Mouse (Mus musculus): ENCODE results near the gene Mttp.
A peak's percentile ranks its signal among the peaks of the same experiment; 100 is the strongest.

Mttp gene

DNA sequence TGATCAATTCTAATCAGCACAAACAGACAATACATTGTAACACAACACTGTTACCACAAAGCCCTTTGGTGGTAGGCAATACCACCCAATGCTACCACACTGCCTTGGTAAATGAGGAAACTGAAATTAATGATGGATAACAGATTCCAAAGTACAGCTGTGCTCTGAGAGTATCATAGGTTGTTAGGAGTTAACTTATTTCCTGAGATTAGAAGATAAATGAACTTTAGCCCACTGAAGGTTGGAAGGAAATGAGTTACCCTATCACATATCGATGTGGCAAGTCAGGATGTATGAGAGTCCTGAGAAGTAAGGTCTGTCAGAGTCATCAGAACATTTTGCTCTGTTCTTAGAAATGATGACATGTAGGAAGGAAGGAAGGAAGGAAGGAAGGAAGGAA, 10.2 kb downstream of the Mttp start:
- no peak for DNase-seq (ENCODE audit: low spot score in 2 of 2)

DNA sequence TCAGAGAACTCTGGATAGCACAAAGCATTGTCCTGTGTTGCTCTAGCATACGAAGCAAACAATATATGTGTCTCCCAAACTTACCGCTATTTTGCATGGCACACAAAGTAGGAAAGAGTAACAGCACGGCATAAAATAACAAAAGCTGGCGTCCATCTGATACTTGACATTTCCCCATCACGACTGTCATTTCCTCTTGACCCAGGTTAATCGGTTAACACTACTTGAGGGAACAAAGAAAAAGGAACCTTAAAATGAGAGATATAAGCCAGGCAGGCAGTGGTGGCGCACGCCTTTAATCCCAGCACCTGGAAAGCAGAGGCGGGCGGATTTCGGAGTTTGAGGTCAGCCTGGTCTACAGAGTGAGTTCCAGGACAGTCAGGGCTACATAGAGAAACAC, 10.9 kb downstream of the Mttp start:
- DNase-seq (ENCODE audit: low spot score in 2 of 2), result no peak

DNA sequence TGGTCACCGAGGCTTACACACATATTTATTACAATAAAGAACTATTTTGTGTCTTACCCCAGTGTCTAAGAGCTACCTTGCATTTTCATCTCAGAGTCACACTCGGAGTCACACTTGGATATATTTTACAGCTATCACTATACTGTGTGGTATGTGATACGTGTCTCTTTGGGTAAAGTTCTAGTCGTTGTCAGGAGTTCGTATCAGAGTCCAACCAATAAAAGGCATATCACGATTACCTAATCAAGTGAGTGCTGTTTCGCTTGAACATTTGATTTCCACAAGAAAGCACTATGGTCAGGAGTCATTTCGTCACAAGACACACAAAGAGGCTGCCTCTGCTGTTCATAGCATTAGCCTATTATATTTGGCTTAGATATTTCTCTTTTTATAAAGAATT, 11.3 kb downstream of the Mttp start:
- no peak for DNase-seq (ENCODE audit: low spot score in 2 of 2)

DNA sequence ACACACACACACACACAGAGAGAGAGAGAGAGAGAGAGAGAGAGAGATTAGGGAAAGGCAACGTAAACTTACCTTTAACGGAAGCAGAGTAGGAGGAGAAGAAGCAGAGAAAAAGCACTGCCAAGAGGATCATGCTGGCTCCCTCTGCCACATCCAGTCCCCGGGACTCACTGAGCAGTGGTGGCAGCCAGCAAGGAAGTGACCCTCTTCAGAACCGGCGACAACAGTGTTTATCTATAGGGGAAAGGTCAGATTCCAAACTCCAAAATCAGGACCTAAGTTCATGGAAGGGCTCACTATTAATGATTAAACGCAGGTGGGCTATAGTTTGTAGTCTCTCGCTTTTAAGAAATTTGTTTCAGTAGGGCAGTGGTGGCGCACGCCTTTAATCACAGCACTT, 13.6 kb downstream of the Mttp start:
- DNase-seq (ENCODE audit: low spot score in 2 of 2), result no peak

DNA sequence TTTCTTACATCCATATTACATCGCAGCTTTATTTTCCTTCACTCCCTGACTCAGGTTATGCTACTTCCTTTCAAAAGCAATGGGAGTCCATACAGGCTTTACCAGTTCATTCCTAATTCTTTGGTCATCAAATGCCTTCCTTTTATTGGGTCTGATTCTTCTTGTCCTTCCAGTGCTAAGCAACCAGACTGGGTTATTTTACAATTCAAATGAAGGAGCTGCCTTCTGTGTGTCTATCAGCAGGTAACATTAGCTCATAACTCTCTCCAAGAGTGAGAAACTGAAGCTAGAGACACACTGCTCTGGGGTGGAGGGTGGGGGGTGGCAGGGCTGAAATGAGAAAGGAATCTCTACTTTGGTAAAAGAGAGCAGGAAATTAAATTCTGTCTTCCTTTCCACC, 14.1 kb downstream of the Mttp start:
- DNase-seq (ENCODE audit: low spot score in 2 of 2), result no peak

DNA sequence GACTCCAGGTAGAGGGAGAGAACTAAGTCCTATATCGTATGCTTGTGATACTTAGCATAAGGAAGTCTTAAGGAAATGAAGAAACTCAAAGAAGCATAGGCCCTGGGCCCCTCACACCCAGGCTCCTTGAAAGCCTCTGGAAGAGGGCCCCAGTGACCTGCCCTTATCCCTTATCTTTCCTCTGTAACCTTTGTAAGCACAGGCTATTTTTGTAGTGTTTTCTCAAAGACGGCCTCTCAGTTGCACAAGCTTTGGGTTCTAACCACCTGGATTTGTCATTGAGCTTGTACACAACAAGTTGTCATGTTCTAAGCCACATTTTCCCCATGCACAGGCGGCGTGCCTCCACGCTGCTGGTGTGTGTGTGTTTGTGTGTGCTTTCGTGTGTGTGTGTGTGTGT, 15.7 kb downstream of the Mttp start:
- DNase-seq (ENCODE audit: low spot score in 2 of 2), result no peak

DNA sequence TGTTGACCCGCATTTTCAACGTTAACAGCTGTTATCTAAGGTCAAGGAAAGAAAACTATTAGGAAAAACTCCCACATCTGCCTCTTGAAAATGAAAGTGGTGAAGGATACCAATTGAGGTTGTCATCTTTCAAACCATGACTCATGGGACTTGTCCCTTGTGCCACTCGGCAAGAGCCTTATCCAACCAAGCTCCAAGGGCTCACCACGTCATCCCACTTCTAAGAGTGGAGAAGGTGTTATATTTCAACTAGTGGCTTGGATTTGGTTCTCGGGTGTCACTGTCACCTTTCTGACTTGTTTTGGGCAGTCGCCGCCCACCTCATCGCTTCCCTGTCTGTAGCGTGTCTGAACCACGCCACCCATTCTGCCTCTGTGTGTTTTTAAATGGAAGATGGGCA, 20.9 kb downstream of the Mttp start:
- DNase-seq (ENCODE audit: low spot score in 2 of 2), result no peak

DNA sequence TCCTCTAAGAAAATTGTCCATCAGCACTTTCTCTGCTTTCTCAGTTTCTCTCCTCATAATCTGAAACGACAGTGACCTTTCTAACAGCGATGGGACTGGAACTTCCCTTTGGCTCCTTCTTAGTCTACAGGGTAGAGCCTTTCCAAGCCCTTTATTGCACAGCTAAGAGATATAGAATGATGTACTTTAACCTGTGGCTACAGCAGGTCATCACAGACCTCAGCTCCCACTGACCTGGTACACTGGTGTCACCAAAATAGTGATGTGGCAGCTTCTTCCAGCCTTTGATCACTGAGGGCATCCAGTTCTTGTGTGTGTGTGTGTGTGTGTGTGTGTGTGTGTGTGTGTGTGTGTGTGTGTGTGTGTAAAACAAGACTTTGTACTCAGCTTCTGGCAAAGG, 23.3 kb downstream of the Mttp start:
- DNase-seq (ENCODE audit: low spot score in 2 of 2), result no peak

DNA sequence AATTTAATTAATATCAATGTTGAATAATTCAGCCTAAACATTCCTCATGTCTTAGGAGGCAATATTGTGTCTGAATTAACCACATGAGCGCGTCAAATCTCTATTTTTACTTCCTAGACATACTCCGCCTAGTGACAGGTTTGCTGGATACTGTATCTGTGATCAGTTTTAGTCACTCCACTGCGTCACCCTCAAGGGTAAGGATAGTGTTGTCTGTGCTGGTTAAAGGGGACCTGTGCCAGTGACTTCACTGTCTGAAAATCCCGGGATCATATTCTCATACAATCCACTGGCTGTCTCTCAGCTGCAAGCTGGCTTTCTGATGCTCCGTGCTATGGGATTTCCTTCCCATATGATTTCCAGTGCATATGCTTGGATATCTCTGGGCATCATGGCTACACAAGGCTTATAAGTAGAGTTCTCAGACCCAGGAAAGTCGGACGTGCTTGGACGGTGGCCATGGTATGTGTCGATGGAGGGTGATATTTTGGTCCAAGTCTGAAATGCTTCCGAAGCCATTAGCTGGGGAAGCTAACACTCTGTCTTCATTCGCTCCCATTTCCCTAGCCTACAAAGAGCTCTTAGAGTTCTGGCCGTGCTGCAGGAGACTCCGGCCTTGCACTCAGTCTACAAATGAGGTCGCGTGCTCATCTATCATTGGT, 25.2 kb downstream of the Mttp start:
- no peak for DNase-seq (ENCODE audit: low spot score in 2 of 2)

DNA sequence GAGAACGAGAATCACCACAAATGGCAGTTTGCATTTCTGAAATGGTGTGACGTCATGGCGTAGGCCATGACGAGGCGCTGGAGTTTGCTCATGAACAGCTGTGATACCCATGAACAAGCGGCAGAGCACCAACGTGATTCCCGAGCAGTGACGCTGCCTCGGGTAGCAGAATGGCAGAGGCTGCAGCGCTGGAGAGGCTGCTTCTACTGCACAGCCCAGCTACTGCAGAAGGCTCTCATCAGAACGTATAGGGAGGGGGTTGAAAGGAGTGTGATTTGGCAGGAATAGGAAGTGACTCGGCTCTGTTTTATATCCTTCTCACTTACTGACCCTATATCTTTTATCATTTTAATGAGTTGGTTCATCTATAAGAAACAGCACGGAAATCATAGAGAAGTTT, 25.9 kb downstream of the Mttp start:
- no peak for DNase-seq (ENCODE audit: low spot score in 2 of 2)

DNA sequence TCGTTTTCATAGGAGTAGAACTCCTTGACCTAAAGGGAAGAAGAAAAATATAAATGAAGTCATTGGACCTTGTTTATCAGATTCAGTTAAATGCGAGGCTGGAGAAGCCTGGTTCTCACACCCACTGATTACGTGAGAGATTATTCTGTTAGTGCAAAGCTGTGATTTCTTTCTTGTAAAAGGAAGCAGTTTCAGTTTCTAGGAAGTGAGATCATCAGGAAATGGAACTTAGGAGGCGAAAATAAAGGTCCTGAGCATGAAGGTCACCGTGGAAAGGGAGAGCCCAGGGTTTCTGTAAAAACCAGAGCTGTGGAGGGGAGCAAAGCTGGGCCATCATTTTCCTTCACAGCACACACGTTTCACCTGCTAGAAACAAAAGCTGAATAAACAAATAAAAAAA, 26.4 kb downstream of the Mttp start:
- no peak for DNase-seq (ENCODE audit: low spot score in 2 of 2)

DNA sequence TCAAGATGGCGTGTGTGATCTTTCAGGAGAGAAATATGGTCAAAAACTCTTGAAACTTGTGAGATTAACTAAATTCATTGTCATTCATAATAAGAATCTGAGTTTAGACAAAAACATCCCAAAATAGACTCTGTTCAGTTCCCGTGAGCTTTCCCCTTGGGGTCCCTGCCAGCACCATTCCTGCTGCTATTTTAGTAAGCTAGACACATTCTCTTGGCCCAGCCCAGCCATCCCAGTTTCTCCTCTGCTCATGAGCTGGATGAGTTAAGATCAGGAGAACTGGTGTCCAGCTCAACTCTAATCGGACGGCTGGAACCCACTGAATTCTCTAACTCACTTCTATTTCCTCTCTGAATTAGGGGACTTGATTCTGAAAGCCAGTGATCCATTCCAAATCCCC, 27.9 kb downstream of the Mttp start:
- peak; percentile 42 to 71 for DNase-seq (ENCODE audit: low spot score in 2 of 2)

DNA sequence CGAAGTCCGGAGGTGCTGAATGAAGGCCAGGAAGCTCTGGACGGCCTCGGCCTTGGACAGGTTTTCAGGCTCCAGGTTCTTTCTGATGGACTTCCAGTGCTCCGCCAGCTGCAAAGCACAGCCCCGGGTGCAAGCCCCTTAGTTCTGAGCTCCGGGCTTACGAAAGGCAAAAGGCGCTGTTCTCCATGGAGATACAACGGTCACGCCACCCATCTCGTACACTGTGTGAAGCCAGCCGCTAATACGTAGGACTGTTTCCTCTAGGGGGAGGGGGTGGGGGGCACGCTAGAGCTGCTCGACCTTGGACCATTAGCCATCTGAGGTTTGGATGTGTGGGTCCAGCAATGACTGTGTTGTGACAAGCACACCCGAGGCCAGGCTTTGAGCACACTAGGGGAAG, 30.7 kb downstream of the Mttp start:
- DNase-seq (ENCODE audit: low spot score in 2 of 2), result no peak

DNA sequence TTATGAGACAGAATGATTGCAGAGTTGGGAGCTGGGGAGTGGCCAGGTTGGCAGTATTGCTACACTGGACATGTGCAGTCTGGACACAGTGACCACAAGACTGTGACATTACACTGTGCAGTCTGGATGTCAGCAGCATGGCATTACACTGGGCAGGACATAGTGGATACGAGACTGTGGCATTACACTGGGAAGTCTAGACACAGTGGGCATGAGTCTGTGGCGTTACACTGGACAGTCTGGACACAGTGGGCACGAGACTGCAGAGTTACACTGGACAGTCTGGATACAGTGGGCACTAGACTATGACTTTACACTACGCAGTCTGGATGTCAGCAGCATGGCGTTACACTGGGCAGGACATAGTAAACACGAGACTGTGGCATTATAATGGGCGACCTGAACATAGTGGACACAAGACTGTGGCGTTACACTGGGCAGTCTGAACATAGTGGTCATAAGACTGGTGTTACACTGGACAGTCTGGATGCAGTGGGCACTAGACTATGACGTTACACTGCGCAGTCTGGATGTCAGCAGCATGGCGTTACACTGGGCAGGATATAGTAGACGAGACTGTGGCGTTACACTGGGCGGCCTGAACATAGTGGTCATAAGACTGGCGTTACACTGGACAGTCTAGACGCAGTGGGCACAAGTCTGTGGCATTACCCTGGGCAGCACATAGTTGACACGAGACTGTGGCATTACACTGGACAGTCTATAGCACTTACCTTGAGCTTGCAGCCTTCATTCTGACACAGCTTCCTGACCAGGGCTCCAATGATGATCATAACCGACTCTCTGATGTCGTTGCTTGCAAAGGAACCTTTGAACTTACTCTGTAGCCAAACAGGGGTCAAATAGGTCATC, 33.6 kb downstream of the Mttp start:
- no peak for DNase-seq (ENCODE audit: low spot score in 2 of 2)

DNA sequence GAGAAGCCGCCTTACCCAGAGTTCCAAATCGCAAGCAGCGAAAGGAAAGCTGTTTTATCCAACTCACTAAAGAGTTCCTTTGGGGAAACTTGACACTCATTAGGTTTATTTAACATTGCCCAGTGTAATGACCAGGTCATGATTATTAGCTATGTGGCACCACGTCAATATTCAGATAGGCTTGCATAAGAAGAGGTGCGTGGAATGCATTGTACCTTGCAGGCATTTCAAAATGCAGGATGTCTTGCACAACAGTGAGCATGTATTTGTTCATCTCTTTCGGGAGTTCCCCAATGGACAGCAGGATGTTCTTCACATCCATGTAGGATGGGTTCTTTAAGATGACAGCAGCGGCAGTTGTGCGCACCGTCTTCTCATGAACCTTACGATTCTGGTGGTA, 37.9 kb downstream of the Mttp start:
- no peak for DNase-seq (ENCODE audit: low spot score in 2 of 2)

DNA sequence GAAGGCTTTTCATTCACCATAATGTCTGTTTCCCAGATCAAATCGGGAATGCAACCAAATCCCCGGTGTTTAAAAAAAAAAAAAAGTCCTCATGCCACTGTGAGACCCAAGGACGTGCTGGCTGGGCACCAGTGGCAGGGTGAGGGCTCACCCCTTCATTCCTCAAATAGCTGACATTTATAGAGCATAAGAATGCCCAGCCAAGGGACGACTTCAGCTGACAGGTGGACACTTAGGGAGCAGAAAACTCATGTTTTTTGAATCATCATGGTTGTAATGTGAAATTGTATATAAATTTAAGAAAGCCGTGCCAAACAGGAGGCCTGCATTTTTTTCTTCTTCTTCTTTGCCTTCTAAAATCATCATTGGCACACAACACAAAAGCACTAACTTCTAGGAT, 39.7 kb downstream of the Mttp start:
- no peak for DNase-seq (ENCODE audit: low spot score in 2 of 2)

DNA sequence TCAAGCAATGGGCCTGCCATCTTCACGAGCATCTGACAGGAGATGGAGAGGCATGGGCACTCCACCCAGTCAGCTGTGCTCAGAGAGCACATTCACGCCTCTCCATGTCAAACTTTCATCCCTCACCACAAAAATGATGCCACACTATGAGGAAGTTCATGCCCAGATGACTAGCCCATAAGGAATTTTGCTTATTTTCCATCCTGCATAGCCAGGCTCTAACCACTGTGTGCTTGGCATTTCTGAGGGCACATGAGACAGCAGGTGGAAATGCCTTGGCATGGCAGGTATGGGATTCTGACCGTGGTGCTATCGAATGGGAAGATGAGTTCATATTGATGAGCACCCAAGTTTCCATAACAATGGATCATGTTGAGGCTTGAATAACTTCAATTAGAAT, 41.1 kb downstream of the Mttp start:
- no peak for DNase-seq (ENCODE audit: low spot score in 2 of 2)

DNA sequence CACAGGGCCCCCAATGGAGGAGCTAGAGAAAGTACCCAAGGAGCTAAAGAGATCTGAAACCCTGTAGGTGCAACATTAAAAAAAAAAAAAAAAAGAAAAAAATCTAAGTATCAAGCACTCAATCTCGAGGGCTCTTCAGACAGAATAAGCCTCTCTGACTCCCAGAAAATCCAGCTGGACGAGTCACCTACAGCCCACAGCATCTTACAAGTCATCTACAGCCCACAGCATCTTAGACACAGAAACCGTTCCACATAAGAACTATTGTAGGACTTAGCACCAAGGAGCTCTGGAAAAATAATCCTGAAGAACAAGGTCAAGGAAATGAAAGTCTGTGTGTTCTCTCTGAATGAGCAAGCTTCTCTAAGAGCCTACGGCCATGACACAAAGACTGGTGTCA, 42.8 kb downstream of the Mttp start:
- DNase-seq (ENCODE audit: low spot score in 2 of 2), result no peak

DNA sequence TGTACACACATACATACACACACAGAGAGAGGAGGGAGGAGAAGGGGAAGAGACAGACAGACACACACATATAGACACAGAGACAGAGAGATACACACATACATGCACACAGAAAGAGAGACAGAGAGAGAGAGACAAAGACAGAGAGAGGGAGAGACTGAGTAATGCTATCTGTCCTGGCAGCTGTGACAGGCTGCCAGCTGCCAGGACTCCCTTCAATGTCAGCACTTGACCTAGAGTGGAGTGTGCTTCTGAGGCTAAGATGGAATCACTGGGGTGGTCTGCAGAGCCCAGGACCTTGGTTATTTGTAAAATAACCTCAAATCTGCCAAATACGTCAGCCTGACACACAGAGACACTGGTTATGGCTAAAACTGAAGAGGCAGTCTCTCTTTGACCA, 47.0 kb downstream of the Mttp start:
- no peak for DNase-seq (ENCODE audit: low spot score in 2 of 2)

DNA sequence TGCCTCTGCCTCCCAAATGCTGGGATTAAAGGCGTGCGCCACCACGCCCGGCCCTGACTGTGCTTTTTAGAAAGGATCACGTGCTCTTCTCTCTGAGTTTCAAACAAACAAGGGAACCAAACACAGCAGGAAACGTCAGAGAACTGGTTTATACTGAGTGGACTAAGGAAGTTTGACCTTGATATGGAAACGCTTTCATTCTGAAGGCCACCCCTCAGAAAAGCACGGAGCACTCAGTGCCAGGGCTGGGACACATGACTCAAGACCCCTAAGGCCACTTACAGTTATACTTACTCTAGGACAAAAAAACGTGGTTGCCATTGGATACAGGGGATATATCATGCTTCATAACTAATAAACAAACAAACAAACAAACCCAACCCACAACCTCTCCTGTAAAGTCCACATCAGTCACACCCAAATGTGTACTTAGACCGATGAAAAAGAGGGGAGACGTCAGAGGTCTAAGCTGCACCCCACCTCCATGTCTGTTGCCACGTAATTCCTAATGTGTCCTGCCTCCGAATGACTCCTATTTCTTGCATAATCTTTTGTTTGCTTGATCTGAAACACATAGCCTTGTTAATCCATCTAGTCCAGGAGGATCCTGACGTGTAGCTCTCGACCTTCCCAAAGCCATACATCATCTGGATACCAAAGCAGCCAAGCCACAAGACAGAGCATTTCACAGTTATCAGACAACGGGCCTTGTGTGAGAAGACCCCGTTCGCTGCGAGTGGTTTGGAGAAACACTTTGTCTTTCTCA, 48.3 kb downstream of the Mttp start:
- no peak for DNase-seq (ENCODE audit: low spot score in 2 of 2)

DNA sequence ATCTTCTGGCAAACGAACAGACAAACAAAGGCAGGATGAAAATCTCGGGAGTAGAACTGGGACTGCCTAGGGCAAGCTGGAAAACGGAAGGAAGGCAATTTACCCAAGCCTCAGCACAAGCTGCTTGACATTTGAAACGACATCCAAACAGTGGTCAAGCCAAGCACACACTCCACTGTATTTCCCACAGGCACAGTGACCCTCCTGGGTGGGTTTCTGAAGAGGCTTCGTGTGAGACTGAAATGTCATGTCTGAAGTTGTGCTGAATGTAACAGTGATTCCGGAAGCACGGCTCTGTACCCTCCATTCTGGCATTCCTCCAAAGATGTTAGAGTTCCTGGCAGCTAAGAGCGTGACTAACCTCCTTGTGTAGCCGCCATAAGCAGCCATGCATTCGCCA, 49.0 kb downstream of the Mttp start:
- DNase-seq (ENCODE audit: low spot score in 2 of 2), result no peak

DNA sequence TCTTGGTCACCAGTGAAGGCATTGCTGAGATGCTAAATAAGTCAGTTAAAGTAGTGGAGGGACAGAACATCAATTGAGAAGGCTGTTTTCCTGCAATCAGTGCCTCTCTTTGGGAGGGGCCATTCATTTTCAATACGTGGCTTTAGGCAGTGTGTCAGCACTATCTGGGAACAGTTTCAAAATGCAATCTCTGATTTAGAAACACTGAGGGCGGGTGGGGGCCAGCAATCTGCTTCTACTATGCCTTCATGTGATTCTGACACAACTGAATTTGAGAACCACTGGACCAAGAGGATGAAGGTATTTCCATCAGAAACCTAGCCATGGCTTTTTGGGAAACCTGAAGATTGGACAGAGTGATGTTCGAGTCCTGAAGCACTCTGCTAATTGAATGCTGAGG, 49.5 kb downstream of the Mttp start:
- DNase-seq (ENCODE audit: low spot score in 2 of 2), result no peak

DNA sequence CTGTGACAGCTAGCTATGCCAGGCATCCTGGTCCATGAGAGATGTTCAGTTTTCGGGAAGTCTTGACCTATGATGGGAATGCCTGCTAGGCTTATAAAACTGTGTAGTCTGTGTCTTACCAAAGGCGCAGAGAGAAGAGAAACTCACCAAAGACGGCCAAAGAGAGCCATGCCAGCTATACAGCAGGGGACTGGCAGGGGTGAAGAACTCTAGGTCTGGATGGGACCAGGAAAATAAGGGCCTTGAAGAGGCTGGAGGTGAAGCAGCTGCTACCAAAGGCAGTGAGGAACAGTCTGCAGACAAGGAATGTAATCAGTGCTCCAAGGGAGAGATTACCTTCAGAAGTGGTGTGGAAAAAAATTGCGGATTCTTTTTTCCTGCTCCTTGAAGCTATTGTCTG, 60.9 kb downstream of the Mttp start:
- no peak for DNase-seq (ENCODE audit: low spot score in 2 of 2)
